In the genomic region with DNA sequence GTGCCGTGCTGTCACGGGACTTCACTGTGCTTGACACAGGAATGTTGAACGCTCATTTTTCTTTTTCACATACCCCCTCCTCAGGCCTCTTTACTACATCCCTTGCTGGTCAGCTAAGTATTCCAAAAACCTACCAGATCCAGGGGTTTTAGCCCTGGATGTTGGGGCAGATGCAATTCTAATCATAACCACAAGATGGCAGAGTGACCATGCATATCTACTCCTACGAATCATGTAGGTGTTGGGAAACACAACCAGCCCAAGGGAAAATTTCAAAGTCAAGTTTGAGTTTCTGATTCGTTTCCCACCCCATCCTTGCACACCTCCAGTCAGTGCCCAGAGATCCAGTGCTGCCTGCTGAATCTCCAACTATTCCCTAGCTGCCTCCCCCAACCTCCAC, we compare ENCODE assay signal across 9 mouse cellular contexts. TPM values are rescaled to one million over a fixed set of nuclear protein-coding genes. Genes with fewer than 3 reads are reported as not detected.
A peak's percentile ranks its signal among the peaks of the same experiment; 100 is the strongest.
DNase-seq lines count a peak whose midpoint lies in the region; ATAC-seq and TF ChIP-seq lines count a peak whose summit lies in the region.
"Had no signal": no experiment of that assay in that cellular context is flagged by ENCODE, and none has a peak within 500 bp of the region (broad histone marks: within the 10 kb centered on the region; RNA-seq: fewer than 3 reads in every experiment).

No protein-coding gene starts in this region.

- H3K4me2 ChIP-seq in intestine, embryonic 14.5 days (ENCODE audit: low read length) = no peak overlapping the region
- no peak overlapping the region for H3K4me2 ChIP-seq in intestine, embryonic 16.5 days (ENCODE audit: low read depth, low read length)
- no peak overlapping the region for H3K4me2 ChIP-seq in forebrain, embryonic 14.5 days (ENCODE audit: low read length)
- H3K4me2 ChIP-seq in hindbrain, postnatal 0 days (ENCODE audit: low read depth, low read length) = no peak overlapping the region

- intact Hi-C loops in left cerebral cortex, postnatal 36 days (cut with DNase I) = no loop called here

- ATAC-seq in intestine, embryonic 14.5 days (replicated peaks; ENCODE audit: low FRiP score, low TSS enrichment, low read depth) = peak; percentile 32; the same call in 1 of the 2 replicates
- no peak for ATAC-seq in intestine, embryonic 16.5 days
- ATAC-seq in forebrain, embryonic 14.5 days = peak; percentile 48
- peak; percentile 31; the same call in 1 of the 2 replicates for ATAC-seq in hindbrain, postnatal 0 days

- no peak for TF ChIP-seq POLR2A in brain, embryonic 14.5 days (IDR thresholded peaks at IDR 0.05; ENCODE audit: borderline replicate concordance, extremely low read depth, insufficient read depth, insufficient read length, poor library complexity, severe bottlenecking)

- H3K4me3 ChIP-seq in intestine, embryonic 14.5 days (ENCODE audit: low read depth, low read length) = no peak overlapping the region
- H3K4me3 ChIP-seq in intestine, embryonic 16.5 days (ENCODE audit: low read length) = no peak overlapping the region
- H3K4me3 ChIP-seq in forebrain, embryonic 14.5 days (ENCODE audit: low read depth, low read length) = no peak overlapping the region
- no peak overlapping the region for H3K4me3 ChIP-seq in hindbrain, postnatal 0 days (ENCODE audit: low read length)

- H3K9me3 ChIP-seq in intestine, embryonic 14.5 days (ENCODE audit: control insufficient read depth, low read length) = no peaks in the 10 kb centered on the region
- no peaks in the 10 kb centered on the region for H3K9me3 ChIP-seq in intestine, embryonic 16.5 days (ENCODE audit: control insufficient read depth, low read length)
- no peaks in the 10 kb centered on the region for H3K9me3 ChIP-seq in forebrain, embryonic 14.5 days (replicated peaks; ENCODE audit: control insufficient read depth, low read length)
- H3K9me3 ChIP-seq in hindbrain, postnatal 0 days (ENCODE audit: low read length) = no peaks in the 10 kb centered on the region

- no peaks in the 10 kb centered on the region for H3K27me3 ChIP-seq in intestine, embryonic 14.5 days (replicated peaks; ENCODE audit: control insufficient read depth, insufficient read depth, low read length)
- no peaks in the 10 kb centered on the region for H3K27me3 ChIP-seq in intestine, embryonic 16.5 days (replicated peaks; ENCODE audit: control insufficient read depth, insufficient read depth, low read length)
- H3K27me3 ChIP-seq in forebrain, embryonic 14.5 days (replicated peaks; ENCODE audit: control insufficient read depth, insufficient read depth, low read length) = no peaks in the 10 kb centered on the region
- no peaks in the 10 kb centered on the region for H3K27me3 ChIP-seq in hindbrain, postnatal 0 days (ENCODE audit: insufficient read depth, low read length)

- no peaks in the 10 kb centered on the region for H3K4me1 ChIP-seq in intestine, embryonic 14.5 days (replicated peaks; ENCODE audit: control insufficient read depth, insufficient read depth, low read length)
- peaks cover 3% of the 10 kb centered on the region; the same call in 1 of the 2 replicates for H3K4me1 ChIP-seq in intestine, embryonic 16.5 days (ENCODE audit: control insufficient read depth, insufficient read depth, low read length)
- H3K4me1 ChIP-seq in forebrain, embryonic 14.5 days (ENCODE audit: control insufficient read depth, insufficient read depth, low read length) = no peaks in the 10 kb centered on the region
- H3K4me1 ChIP-seq in hindbrain, postnatal 0 days (ENCODE audit: insufficient read depth, low read length) = no peaks in the 10 kb centered on the region

- H3K36me3 ChIP-seq in intestine, embryonic 14.5 days (ENCODE audit: control insufficient read depth, insufficient read depth, low read length) = peaks cover 23% of the 10 kb centered on the region
- peaks cover 9% of the 10 kb centered on the region for H3K36me3 ChIP-seq in intestine, embryonic 16.5 days (ENCODE audit: control insufficient read depth, insufficient read depth, low read length)
- peaks cover 24% of the 10 kb centered on the region for H3K36me3 ChIP-seq in forebrain, embryonic 14.5 days (ENCODE audit: control insufficient read depth, insufficient read depth, low read length)
- H3K36me3 ChIP-seq in hindbrain, postnatal 0 days (ENCODE audit: insufficient read depth, low read length) = peaks cover 19% of the 10 kb centered on the region

- H3K9ac ChIP-seq in intestine, embryonic 14.5 days (ENCODE audit: low read length) = no peak overlapping the region
- no peak overlapping the region for H3K9ac ChIP-seq in intestine, embryonic 16.5 days (ENCODE audit: low read depth, low read length)
- no peak overlapping the region for H3K9ac ChIP-seq in forebrain, embryonic 14.5 days (ENCODE audit: low read length)
- H3K9ac ChIP-seq in hindbrain, postnatal 0 days (replicated peaks; ENCODE audit: low read length) = no peak overlapping the region

- TF ChIP-seq CTCF in brain, embryonic 14.5 days (IDR thresholded peaks at IDR 0.05; ENCODE audit: borderline replicate concordance, extremely low read depth, insufficient read depth, insufficient read length) = peak; percentile 77; the same call in 1 of the 2 replicates
- TF ChIP-seq CTCF in hindbrain, postnatal 0 days (IDR thresholded peaks at IDR 0.05; ENCODE audit: low read depth) = peak; percentile 90

- WGBS in intestine, embryonic 14.5 days = 20% methylated on average over 5 of the region's 5 CpGs
- 15% methylated on average over 5 of the region's 5 CpGs for WGBS in intestine, embryonic 16.5 days
- WGBS in forebrain, embryonic 14.5 days = 22% methylated on average over 5 of the region's 5 CpGs
- 19% methylated on average over 5 of the region's 5 CpGs for WGBS in hindbrain, postnatal 0 days

- no peak overlapping the region for H3K27ac ChIP-seq in intestine, embryonic 14.5 days (ENCODE audit: low read depth)
- no peak overlapping the region for H3K27ac ChIP-seq in intestine, embryonic 16.5 days (ENCODE audit: low read length)
- H3K27ac ChIP-seq in forebrain, embryonic 14.5 days (ENCODE audit: low read depth, low read length) = no peak overlapping the region
- no peak overlapping the region for H3K27ac ChIP-seq in hindbrain, postnatal 0 days
- H3K27ac ChIP-seq: macrophage had no signal

- peak; percentile 78 for DNase-seq in intestine, embryonic 14.5 days (ENCODE audit: low spot score)
- DNase-seq in brain, embryonic 14.5 days (ENCODE audit: low read depth) = peak; percentile 73
- peak; percentile 80 for DNase-seq in forebrain, embryonic 14.5 days (ENCODE audit: low spot score)
- peak; percentile 84 for DNase-seq in hindbrain, postnatal 0 days (ENCODE audit: low spot score)
- DNase-seq in left cerebral cortex, postnatal 36 days (ENCODE audit: low spot score in 2 of 2) = peak; percentile 32 to 43
- DNase-seq in mesoderm, embryonic 11.5 days (ENCODE audit: low read depth, low spot score) = peak; percentile 82
- DNase-seq in spleen, postnatal 4 days (ENCODE audit: low spot score in 2 of 2) = peak; percentile 37 to 70

RNA-seq across cellular contexts. Expression of gene Got1, which starts 28.6 kb away (rescaled TPM):
- polyA plus RNA-seq in intestine, embryonic 14.5 days (2014; fragmentation: Nextera tagmentation; extraction: Ambion mirVana) = 33.2 and 35.8 TPM in 2 replicates
- polyA plus RNA-seq in intestine, embryonic 16.5 days (2015; fragmentation: Nextera tagmentation; extraction: Ambion mirVana) = 70.5 and 73.4 TPM in 2 replicates
- polyA plus RNA-seq in brain, embryonic 14.5 days (2012; rRNA removed) = 63.1 and 66.7 TPM in 2 replicates
- polyA plus RNA-seq in forebrain, embryonic 14.5 days (2014; fragmentation: Nextera tagmentation; extraction: Ambion mirVana) = 56.9 and 65.6 TPM in 2 replicates
- 120 and 132 TPM in 2 replicates for total RNA-seq in hindbrain, postnatal 0 days (2014; rRNA removed)
- polyA plus RNA-seq in hindbrain, postnatal 0 days (2015; fragmentation: Nextera tagmentation; extraction: Ambion mirVana) = 134 and 136 TPM in 2 replicates
- total RNA-seq in left cerebral cortex, postnatal 36 days (2021) = 100 to 1,000 TPM; 352 to 386 TPM

RNA-seq across cellular contexts. Expression of gene Cnnm1, which starts 55.6 kb away (rescaled TPM):
- polyA plus RNA-seq in intestine, embryonic 14.5 days (2014; fragmentation: Nextera tagmentation; extraction: Ambion mirVana) = 0.45 and 0.98 TPM in 2 replicates
- 1.3 and 1.4 TPM in 2 replicates for polyA plus RNA-seq in intestine, embryonic 16.5 days (2015; fragmentation: Nextera tagmentation; extraction: Ambion mirVana)
- 3.7 and 5.8 TPM in 2 replicates for polyA plus RNA-seq in brain, embryonic 14.5 days (2012; rRNA removed)
- polyA plus RNA-seq in forebrain, embryonic 14.5 days (2014; fragmentation: Nextera tagmentation; extraction: Ambion mirVana) = 0.62 and 1.4 TPM in 2 replicates
- 8.2 and 9.6 TPM in 2 replicates for total RNA-seq in hindbrain, postnatal 0 days (2014; rRNA removed)
- polyA plus RNA-seq in hindbrain, postnatal 0 days (2015; fragmentation: Nextera tagmentation; extraction: Ambion mirVana) = 2.5 and 3.4 TPM in 2 replicates
- total RNA-seq in left cerebral cortex, postnatal 36 days (2021) = 100 to 1,000 TPM in 1 of 2 experiments, 10 to 100 TPM in 1; 99.5 to 113 TPM
- polyA plus RNA-seq: macrophage had no signal
